Mouse (Mus musculus): ENCODE measurements around the gene Sec16b. TPM values are rescaled to one million over a fixed set of nuclear protein-coding genes. Genes with fewer than 3 reads are reported as not detected.
A peak's percentile ranks its signal among the peaks of the same experiment; 100 is the strongest.

The Sec16b gene
- polyA plus RNA-seq, 1 experiment from 2014 or later, result 14.9 TPM

DNA sequence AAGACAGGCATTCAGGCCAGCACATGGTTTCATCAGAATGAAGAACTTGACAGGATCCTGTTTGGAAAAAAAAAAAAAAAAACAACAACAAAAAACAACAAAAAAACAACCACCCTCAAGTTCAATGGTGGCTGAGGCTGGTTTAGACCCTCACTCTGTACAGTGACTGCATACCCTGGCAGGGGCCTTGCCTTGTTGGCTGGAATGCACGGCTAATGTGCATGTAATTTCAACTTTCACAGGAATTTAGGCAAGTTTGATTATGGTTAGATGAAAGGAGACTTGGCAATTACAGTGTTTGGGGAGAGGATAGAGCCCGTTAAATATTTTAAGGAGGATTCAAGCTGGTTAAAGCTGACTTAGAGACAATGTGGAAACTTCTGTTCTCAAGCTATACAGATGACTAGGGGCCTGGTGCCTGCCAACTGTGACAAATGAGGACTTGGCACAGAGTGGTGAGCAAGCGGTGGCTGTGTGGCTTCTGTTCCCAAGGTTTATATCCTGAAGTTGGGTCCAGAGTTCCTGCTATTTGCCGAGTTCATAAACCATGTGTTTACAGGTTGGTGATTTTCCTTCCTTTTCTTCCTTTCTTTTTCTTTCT, 567 bp downstream of the Sec16b start:
- H3K4me2 ChIP-seq (ENCODE audit: low read depth, low read length), result no peak overlapping the region

DNA sequence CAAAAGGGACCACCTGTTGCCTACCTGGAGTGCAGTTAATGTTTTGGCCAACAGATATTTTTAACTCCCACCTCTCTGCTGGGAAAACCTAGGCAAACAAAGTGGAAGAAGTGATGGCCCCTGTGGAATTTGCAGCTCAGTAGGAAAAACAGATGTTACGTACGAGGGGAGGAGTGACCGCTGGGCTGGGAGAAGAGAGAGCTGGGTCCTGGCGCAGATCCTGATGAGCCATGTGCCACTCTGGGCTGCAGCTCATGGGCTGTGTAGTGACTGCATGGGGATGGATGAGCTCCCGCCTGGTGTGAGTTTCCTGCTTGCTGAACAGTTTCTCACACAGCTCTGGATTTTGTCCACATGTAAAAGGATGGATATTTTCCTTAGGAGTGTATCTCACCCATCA, 1.3 kb downstream of the Sec16b start:
- DNase-seq, result no peak

More for the DNA sequence above, 567 bp downstream of the Sec16b start:
- DNase-seq (no peak), ATAC-seq (no peak)
- no peak overlapping the region for H3K27ac ChIP-seq (ENCODE audit: low read depth)
- no peaks in the 10 kb centered on the region for H3K9me3 ChIP-seq (ENCODE audit: low read length)
- TF ChIP-seq EP300 (IDR thresholded peaks at IDR 0.05; ENCODE audit: low read depth), result no peak
- TF ChIP-seq CTCF (IDR thresholded peaks at IDR 0.05; ENCODE audit: low read depth), result no peak
- H3K9ac ChIP-seq (replicated peaks), result no peak overlapping the region
- no peaks in the 10 kb centered on the region for H3K36me3 ChIP-seq (replicated peaks; ENCODE audit: insufficient read depth, low read length)
- WGBS (ENCODE audit: insufficient replicate concordance), result 64% methylated on average over 4 of the region's 4 CpGs
- no peak overlapping the region for H3K4me3 ChIP-seq (ENCODE audit: low read depth, low read length)
- H3K4me1 ChIP-seq (ENCODE audit: insufficient read depth), result no peaks in the 10 kb centered on the region
- H3K27me3 ChIP-seq (ENCODE audit: insufficient read depth, low read length), result no peaks in the 10 kb centered on the region

DNA sequence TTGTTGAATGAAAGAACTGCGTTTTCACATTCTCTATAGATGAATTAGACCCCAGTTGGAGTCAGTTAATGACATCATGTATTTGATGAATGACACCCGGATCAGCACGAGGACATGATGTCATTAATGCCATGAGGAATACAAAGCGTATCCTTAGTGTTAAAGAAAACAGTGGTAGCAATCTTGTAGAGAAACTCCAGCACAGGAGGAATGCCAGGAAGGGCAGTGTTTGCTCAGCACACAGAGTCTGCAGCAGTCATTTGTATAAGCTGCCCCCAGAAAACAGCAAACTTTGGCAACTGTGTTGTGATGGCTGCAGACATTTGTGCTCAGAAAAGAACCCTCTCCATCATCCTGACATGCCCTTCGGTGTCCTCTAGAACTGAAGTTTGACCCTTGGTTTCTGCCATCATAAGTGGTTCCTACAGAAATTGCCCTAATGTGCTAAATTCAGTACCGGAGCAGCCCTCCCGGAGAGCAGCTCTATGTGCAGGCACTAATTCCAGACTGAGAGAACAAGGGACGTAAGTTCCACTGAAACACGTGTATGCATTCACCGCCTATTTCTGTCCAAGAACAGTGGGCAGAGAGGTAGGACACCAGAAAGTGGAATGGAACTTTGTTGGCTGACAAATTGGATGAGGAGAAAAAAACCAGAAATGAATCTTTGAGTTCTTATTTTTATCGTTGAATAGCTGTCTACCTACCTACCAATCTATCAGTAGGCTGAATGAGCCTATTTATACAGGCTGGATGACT, 6.3 kb downstream of the Sec16b start:
- H3K4me2 ChIP-seq (ENCODE audit: low read depth, low read length), result no peak overlapping the region
- H3K4me3 ChIP-seq (ENCODE audit: low read depth, low read length), result no peak overlapping the region
- no peaks in the 10 kb centered on the region for H3K9me3 ChIP-seq (ENCODE audit: low read length)
- TF ChIP-seq EP300 (IDR thresholded peaks at IDR 0.05; ENCODE audit: low read depth), result no peak
- no peak for TF ChIP-seq CTCF (IDR thresholded peaks at IDR 0.05; ENCODE audit: low read depth)
- no peak overlapping the region for H3K27ac ChIP-seq (ENCODE audit: low read depth)
- DNase-seq (no peak), ATAC-seq (no peak)
- H3K36me3 ChIP-seq (replicated peaks; ENCODE audit: insufficient read depth, low read length), result no peaks in the 10 kb centered on the region
- H3K4me1 ChIP-seq (ENCODE audit: insufficient read depth), result no peaks in the 10 kb centered on the region
- H3K27me3 ChIP-seq (ENCODE audit: insufficient read depth, low read length), result no peaks in the 10 kb centered on the region
- WGBS (ENCODE audit: insufficient replicate concordance), result 60% methylated on average over 11 of the region's 11 CpGs
- H3K9ac ChIP-seq (replicated peaks), result no peak overlapping the region

More for the DNA sequence above, 1.3 kb downstream of the Sec16b start:
- no peak overlapping the region for H3K27ac ChIP-seq (ENCODE audit: low read depth)
- no peaks in the 10 kb centered on the region for H3K4me1 ChIP-seq (ENCODE audit: insufficient read depth)
- TF ChIP-seq CTCF (IDR thresholded peaks at IDR 0.05; ENCODE audit: low read depth) (no peak), EP300 (IDR thresholded peaks at IDR 0.05; ENCODE audit: low read depth) (no peak)
- WGBS (ENCODE audit: insufficient replicate concordance), result 66% methylated on average over 5 of the region's 5 CpGs
- H3K9me3 ChIP-seq (ENCODE audit: low read length), result no peaks in the 10 kb centered on the region
- no peak overlapping the region for H3K4me2 ChIP-seq (ENCODE audit: low read depth, low read length)
- ATAC-seq, result no peak
- no peaks in the 10 kb centered on the region for H3K36me3 ChIP-seq (replicated peaks; ENCODE audit: insufficient read depth, low read length)
- H3K9ac ChIP-seq (replicated peaks), result no peak overlapping the region
- H3K4me3 ChIP-seq (ENCODE audit: low read depth, low read length), result no peak overlapping the region
- no peaks in the 10 kb centered on the region for H3K27me3 ChIP-seq (ENCODE audit: insufficient read depth, low read length)

DNA sequence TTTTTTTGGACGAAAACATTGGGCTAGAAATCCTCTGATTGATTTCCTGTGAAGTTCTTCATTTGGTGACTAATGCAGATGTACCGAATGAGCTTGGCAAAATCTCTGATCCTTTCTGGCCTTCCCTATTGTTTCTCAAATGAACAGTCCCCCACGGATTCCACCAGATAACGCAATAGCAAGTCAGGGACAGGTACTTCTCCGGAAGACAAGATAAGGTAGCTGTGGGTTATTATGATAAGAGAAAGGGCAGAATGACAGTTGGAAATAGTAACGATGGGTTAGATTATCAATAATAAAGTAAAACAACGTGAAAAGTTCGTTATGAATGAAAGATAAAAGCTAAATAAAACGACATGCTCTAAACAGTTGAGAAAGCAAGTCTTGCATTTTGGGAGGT, 7.0 kb downstream of the Sec16b start:
- H3K27me3 ChIP-seq (ENCODE audit: insufficient read depth, low read length), result no peaks in the 10 kb centered on the region
- peak; percentile 87 for TF ChIP-seq EP300 (IDR thresholded peaks at IDR 0.05; ENCODE audit: low read depth)
- no peak for TF ChIP-seq CTCF (IDR thresholded peaks at IDR 0.05; ENCODE audit: low read depth)
- H3K9me3 ChIP-seq (ENCODE audit: low read length), result no peaks in the 10 kb centered on the region
- no peaks in the 10 kb centered on the region for H3K36me3 ChIP-seq (replicated peaks; ENCODE audit: insufficient read depth, low read length)
- H3K27ac ChIP-seq (ENCODE audit: low read depth), result no peak overlapping the region
- ATAC-seq, result no peak
- no peak overlapping the region for H3K4me2 ChIP-seq (ENCODE audit: low read depth, low read length)
- H3K4me1 ChIP-seq (ENCODE audit: insufficient read depth), result no peaks in the 10 kb centered on the region
- no peak overlapping the region for H3K4me3 ChIP-seq (ENCODE audit: low read depth, low read length)
- H3K9ac ChIP-seq (replicated peaks), result no peak overlapping the region
- 41% methylated on average over 9 of the region's 9 CpGs for WGBS (ENCODE audit: insufficient replicate concordance)
- DNase-seq, result no peak

DNA sequence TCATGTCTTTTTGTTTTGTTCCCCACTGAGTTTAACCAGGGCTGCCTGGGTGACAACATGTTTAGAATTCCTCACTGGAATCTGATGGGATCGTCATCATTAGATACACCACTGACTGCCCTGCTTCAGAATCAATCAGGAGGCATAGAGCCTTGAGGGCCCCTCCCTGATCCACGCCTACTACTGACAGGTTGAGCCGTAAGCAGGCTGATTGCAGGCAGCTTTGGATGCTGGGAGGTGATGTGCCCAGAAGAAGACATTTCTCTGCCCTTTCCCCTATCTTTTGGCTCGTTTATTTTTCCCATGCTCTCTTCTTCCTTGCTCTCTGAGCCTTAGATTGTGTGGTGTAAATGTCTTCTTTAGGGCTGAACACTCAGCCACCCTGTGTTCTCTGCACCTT, 7.8 kb downstream of the Sec16b start:
- ATAC-seq (no peak), DNase-seq (no peak)
- no peak overlapping the region for H3K4me2 ChIP-seq (ENCODE audit: low read depth, low read length)
- H3K4me1 ChIP-seq (ENCODE audit: insufficient read depth), result no peaks in the 10 kb centered on the region
- H3K9me3 ChIP-seq (ENCODE audit: low read length), result no peaks in the 10 kb centered on the region
- TF ChIP-seq CTCF (IDR thresholded peaks at IDR 0.05; ENCODE audit: low read depth) (no peak), EP300 (IDR thresholded peaks at IDR 0.05; ENCODE audit: low read depth) (no peak)
- H3K27ac ChIP-seq (ENCODE audit: low read depth), result no peak overlapping the region
- H3K4me3 ChIP-seq (ENCODE audit: low read depth, low read length), result no peak overlapping the region
- 52% methylated on average over 4 of the region's 4 CpGs for WGBS (ENCODE audit: insufficient replicate concordance)
- H3K36me3 ChIP-seq (replicated peaks; ENCODE audit: insufficient read depth, low read length), result no peaks in the 10 kb centered on the region
- no peak overlapping the region for H3K9ac ChIP-seq (replicated peaks)
- no peaks in the 10 kb centered on the region for H3K27me3 ChIP-seq (ENCODE audit: insufficient read depth, low read length)

DNA sequence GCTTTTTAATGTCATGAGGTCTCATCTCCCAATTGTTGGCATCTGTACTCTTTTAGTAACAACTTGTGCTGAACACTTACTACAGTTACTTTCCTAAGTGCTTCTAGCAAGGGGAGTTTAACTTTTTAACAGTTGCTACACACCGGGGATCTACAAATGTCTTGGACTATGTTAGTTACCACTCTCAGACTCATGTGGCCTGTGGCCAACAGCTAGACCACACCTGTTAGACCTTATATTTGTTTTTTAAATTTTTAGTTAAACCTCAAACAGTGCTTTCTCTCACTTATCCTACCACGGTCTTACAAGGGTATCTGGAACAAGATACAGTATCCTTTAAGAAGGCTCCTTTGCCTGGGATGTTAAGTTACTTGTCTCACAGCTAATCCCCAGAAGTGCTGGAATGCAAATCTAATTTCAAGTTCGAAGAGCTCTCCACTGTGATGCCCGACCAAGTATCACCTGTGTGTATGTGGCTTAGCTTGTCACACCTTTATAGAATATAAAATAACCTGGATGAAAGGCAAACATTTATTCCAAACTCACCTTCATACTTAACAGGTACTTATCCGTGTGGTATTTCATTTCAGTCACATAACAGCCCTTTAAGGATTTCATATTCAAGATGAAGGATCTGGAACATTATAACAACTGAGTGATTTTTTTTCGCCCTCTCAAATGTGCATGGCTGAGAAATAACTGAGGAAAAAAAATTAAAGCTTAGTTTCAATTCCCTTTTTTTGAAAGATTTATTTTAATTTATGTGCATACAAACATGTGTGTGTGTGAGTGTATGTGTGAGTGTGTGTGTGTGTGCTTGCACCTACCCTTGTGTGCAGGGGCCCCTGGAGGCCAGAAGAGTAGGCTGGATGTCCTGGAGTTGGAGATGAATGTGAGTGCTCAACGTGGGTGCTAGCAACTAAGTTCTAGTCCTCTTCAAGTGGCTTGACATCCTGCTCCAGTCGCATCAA, 10.6 kb downstream of the Sec16b start:
- no peaks in the 10 kb centered on the region for H3K9me3 ChIP-seq (ENCODE audit: low read length)
- no peak overlapping the region for H3K9ac ChIP-seq (replicated peaks)
- TF ChIP-seq CTCF (IDR thresholded peaks at IDR 0.05; ENCODE audit: low read depth), result no peak
- no peak for TF ChIP-seq EP300 (IDR thresholded peaks at IDR 0.05; ENCODE audit: low read depth)
- H3K27me3 ChIP-seq (ENCODE audit: insufficient read depth, low read length), result no peaks in the 10 kb centered on the region
- no peak overlapping the region for H3K4me2 ChIP-seq (ENCODE audit: low read depth, low read length)
- no peaks in the 10 kb centered on the region for H3K4me1 ChIP-seq (ENCODE audit: insufficient read depth)
- 72% methylated on average over 8 of the region's 8 CpGs for WGBS (ENCODE audit: insufficient replicate concordance)
- DNase-seq (no peak), ATAC-seq (no peak)
- no peak overlapping the region for H3K27ac ChIP-seq (ENCODE audit: low read depth)
- H3K36me3 ChIP-seq (replicated peaks; ENCODE audit: insufficient read depth, low read length), result no peaks in the 10 kb centered on the region
- no peak overlapping the region for H3K4me3 ChIP-seq (ENCODE audit: low read depth, low read length)
